Mouse (Mus musculus) gastrocnemius, adult 8-10 months (tissue): ENCODE data around the gene Mta3. TPM values are rescaled to one million over a fixed set of nuclear protein-coding genes. Genes with fewer than 3 reads are reported as not detected.
A peak's percentile ranks its signal among the peaks of the same experiment; 100 is the strongest.

Experiments used
- DNase-seq, 2 experiments: peaks; one replicate each; pipeline ENCODE4 v3.0.0; 2022; ENCODE audit warnings: low spot score in 2 of 2
- total RNA-seq, 4 experiments: library from RNA; stranded (reverse); gene quantifications; 2 replicates each; pipeline ENCODE4 v1.2.4; 2022

Mta3 gene
- 1 to 10 TPM; 6.1 to 8.8 (median 7.3) TPM for total RNA-seq

GRCm38 (mm10) chr17:83706116-83706593 is at the start of gene Mta3:
TSS of gene Mta3 (plus strand) at chr17:83706163.
- DNase-seq, result peak; percentile 45 to 47

- no peak for DNase-seq
Measured at GRCm38 (mm10) chr17:83657375-83657774, 48.6 kb upstream of the Mta3 start.

DNA sequence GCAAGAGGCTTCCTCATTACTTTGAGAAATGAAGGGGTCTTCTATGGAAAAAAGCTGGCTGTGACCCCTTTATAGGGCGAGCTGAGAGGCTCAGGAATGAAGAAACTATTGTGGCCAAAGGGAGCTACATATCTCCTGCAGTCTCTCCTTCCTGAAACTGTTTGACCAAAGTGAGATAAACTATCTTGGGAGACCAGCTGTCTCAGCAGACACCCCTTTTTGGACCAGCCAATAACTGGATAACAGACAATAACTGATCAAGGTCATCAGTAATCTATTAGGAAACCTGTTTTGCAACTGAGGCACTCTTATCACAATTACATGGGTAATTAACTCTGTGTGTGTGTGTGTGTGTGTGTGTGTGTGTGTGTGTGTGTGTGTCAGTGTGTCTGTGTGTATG is 47.0 kb upstream of the Mta3 start:
- DNase-seq, result no peak

DNA sequence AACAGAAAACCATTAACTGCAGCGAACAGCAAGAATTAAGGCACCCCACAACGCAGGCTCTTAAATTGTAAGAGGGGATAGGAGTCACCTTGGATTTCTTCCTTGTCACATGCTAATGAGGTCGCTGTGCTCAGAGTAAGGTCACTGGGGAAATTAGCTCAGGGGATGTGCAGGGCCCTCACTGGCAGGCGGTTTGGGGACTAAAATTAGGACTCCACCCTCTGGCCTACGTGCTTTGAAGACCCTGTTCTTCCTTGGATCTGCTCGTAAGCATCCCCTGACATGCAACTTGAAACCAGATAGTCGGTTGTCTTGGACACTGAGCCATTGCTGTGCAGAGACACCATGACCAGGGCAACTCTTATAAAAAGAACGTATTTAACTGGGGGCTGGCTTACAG is 41.2 kb upstream of the Mta3 start:
- no peak for DNase-seq

DNA sequence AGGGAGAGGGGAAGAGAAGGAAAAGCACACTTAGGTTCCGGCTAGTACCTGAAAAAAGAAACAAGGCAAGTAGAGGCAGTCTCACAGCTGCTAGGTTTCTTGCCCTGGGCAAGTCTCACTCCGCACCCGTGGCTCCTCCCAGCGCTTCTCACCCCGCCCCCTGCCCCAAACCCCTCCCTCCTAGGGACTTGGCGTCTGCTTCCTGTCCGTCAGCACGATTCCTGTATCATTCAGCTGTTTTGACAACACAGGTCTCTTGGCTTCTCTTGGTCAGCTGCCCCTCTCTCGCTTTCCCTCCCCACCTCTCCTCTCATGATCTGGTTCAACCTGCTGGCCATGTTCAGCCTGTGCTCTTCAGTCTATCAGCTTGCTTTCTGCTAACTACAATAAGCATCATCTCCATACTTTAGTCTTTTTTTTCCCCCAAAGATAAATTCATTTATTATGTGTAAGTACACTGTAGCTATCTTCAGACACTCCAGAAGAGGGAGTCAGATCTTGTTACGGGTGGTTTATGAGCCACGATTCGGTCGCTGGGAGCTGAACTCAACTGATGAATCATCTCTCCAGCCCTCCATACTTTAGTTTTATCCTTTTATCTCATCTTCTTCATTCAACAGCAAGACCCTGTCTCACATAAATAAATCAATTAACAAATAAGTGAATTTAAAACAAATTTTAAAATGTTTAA is 39.2 kb upstream of the Mta3 start:
- no peak for DNase-seq

DNA sequence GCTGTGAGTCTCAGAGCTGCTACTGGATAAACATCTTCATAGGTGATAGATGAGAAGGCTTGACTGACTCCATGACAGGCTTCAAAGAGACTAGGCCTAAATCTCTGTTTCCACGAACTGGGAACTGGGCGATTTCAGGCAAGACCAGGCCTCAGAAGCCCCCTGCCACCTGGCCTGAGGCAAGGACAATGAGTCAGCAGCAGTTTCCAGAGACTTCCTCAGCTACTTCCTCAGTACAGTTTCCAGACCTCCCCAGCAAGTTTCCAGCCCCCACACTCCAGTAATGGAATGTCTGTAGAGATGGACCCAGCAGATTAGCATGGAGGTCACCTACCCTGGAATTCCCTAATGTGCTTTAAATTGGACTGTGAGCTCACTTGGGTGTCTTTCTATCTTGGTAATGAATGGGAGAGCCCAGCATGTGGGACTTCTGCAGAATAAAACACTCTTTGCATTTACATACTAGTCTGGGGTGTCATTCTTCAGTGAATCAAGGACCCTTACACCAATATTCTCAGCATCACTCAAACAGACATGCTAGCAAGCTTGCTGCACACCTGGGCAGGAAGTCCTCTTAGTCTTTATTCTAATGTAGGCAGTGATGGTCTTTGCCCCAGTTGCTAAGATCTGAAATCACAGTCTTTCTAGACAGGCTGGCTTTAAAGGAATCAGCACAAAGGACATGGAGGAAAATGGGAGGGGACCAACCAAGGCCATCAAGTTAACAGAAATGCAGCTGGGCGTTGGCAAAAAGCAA is 37.9 kb upstream of the Mta3 start:
- no peak for DNase-seq

DNA sequence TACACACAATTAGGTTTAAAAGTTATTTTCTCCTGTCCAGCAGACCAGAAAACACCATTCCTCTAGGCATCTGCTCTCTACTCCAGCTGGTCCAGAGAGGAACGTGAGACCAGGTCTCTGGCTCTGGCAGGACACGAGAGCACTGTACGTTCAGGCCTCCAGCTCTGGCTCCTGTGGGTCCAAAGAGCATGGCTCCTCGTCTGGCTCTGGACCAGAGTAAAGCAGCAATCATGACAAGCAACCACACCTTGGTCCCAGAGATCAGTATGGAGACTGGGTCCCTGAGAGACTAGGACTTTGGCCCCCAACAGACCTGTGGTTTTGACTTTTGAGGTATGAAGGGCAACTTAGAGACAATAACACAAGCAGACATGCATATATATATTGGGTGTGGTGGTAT is 33.3 kb upstream of the Mta3 start:
- DNase-seq, result no peak

- no peak for DNase-seq
Measured at GRCm38 (mm10) chr17:83677370-83677769, 28.6 kb upstream of the Mta3 start.

DNA sequence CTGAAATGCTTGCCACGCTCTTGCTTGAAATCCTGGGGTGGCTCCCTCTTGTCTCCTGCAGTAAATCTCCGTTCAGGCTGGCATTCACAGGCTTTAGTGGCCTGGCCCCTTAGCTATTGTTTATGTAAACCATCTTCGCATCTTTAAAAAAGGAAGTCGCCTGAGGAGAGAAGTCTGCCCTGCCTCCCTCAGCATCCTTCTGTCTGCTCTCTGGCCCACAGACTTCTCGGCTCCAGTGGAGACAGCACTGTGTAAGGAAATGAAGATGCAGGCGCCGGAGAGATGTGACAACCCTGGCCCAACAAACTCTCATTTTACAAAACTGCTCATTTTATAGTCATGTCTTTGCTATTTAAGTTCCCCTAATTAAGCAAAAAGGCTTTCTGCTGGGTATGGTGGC is 24.0 kb upstream of the Mta3 start:
- no peak for DNase-seq

- DNase-seq, result no peak
Measured at GRCm38 (mm10) chr17:83684475-83684874, 21.5 kb upstream of the Mta3 start.

DNA sequence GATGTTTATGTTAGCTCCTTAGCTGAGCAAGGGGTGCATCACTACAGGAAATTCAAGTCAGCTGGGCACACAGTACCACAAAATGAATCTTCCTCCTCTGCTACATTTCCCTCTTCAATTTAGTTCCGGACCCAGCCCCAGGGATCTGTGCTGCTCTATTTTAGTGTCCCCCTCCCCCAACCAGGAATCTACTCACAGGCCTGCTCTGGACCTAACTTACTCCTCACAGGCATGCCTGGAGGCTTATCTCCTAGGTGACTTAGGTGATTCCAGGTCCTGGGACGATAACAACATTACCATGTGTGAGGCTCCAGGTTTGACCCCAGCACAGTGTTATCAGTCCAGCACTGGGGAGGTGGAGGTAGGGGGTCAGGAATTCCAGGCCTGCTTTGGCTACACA is 15.5 kb upstream of the Mta3 start:
- no peak for DNase-seq

- DNase-seq, result no peak
Measured at GRCm38 (mm10) chr17:83691379-83691778, 14.6 kb upstream of the Mta3 start.

GRCm38 (mm10) chr17:83693941-83694340 is 12.0 kb upstream of the Mta3 start:
- DNase-seq, result no peak

DNA sequence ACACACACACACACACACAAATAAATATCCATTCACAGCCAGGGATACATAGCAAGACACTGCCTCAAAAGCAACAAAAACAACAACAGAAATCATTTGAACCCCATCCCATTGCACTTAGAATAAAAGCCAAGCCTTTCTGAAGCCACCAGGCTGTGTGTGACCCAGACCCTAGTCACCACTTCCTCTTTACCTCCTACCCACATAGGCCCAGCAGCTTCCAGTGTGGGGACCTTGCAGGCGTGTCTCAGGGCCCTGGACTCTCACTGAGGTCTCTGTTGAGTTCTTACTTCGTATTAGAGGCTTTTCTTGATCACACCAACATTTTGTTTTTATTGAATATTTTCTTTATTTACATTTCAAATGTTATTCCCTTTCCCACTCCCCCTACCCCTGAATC is 10.2 kb upstream of the Mta3 start:
- no peak for DNase-seq

- DNase-seq, result no peak
Measured at GRCm38 (mm10) chr17:83699062-83699724, 6.8 kb upstream of the Mta3 start.

DNA sequence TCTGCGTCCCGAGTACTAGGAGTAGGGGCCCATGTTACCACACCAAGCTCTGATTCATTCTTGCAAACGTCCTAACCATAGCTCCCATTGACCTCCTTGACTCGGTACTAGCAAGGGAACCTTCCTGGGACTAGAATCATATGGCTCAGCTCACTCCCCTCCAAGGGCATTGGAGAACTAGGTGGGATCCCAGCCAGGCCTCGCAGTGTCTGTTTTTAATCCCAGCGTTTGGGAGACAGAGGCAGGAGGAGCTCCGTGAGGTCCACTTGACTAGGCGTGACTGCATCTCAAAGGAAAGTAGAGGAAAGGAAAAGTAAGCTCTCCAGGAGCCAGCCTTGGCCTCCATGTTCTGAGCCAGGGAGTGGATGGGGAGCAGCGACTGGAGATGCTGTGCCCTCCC is 5.8 kb upstream of the Mta3 start:
- no peak for DNase-seq

- peak in 1 of 2 experiments; percentile 8 for DNase-seq
Measured at GRCm38 (mm10) chr17:83704469-83704868, 1.5 kb upstream of the Mta3 start.

- peak in 1 of 2 experiments; percentile 12 for DNase-seq
Measured at GRCm38 (mm10) chr17:83705352-83706115, 429 bp upstream of the Mta3 start.

DNA sequence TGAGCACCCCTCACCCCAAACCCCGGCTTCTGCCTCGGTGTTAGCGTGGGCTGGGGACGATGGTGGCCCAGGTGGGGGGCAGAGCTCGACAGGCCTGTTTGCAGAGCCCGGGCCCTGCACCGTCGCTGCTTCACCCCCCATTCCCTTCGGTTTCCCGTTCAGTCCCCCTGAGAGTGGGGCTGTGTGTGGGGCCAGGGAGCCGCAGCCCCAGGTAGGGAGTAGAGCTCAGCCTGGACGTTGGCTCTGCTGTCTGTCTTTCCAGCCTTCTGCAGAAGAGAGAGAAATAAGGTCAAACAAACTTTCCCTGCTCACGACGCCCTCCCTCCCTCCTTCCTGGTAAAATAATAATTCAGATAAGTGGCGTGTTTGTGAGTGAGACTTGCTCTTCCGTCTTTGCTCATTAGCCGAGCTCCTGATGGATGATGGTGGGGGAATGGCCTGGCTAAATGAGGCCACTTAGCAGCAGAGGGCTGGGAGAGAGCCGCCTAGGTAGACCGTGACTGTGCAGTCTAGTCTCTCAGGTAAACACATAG is 697 bp downstream of the Mta3 start:
- no peak for DNase-seq

DNA sequence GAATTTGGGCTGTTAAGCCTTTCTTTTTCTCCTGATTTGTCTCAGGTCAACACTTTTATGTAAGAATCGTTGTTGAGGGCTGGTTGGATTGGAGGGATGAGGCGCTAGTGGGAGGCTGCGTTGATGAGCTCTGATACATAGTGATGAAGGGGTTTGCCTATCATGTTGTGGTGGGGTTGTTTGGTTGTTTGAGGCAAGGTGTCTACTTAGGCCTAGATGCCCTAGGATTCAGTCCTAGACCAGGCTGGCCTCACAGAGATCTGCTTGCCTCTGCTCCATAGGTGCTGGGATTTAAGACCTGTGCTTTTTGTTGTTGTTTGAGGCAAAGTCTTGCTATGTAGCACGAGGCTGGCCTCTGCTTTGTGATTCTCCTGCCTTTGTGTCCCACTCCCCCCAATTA is 1.4 kb downstream of the Mta3 start:
- DNase-seq, result no peak

DNA sequence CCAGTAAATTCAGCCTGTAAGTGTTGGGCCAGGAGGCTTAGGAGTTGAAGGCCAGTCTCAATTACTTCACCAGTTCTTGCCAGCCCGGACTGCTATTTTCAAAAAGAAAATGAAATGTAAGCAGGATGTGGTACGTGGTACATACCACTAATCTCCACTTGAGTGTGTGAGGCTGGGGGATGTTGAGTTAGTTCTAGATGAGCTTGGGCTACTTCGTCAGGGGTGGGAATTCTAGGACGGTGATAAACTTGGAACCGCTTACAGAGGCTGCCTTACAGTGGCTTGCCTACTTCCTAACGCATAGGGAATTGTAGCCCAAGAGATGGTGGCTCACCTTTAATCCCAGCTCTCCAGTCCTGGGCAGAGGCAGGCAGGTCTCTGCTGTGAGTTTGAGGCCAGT is 1.9 kb downstream of the Mta3 start:
- no peak for DNase-seq
